Mouse (Mus musculus) small intestine, adult 2 months (tissue): ENCODE measurements at regions not wholly inside any gene's neighbourhood (a gene's known extent, or its start where the extent isn't known, plus 50 kb on each side); places are given as distances from the start of the nearest gene placed in this dataset.

Experiments
- H3K27ac ChIP-seq: fragments of 200-500 bp; 2 replicates; pipeline ENCODE4 v1.5.1; 2012; ENCODE audit warnings: low read depth, low read length, control low read depth, inconsistent platforms; ENCODE audit not compliant: insufficient read depth
- H3K27me3 ChIP-seq: fragments of 200-500 bp; 2 replicates; pipeline ENCODE4 v1.6.1; 2012; ENCODE audit warnings: mild to moderate bottlenecking, moderate library complexity, low read length, inconsistent platforms; ENCODE audit not compliant: control insufficient read depth, insufficient read depth
- H3K36me3 ChIP-seq: fragments of 200-500 bp; 2 replicates; pipeline ENCODE4 v1.6.1; 2012; ENCODE audit warnings: mild to moderate bottlenecking, low read length, control low read depth, inconsistent platforms; ENCODE audit not compliant: control insufficient read depth, insufficient read depth
- H3K4me1 ChIP-seq: fragments of 200-500 bp; 2 replicates; pipeline ENCODE4 v1.6.1; 2012; ENCODE audit warnings: low read length, inconsistent platforms, mixed read lengths; ENCODE audit not compliant: control insufficient read depth, insufficient read depth, insufficient read length
- H3K4me3 ChIP-seq: fragments of 200-500 bp; 2 replicates; pipeline ENCODE4 v1.5.1; 2012; ENCODE audit warnings: low read depth, mild to moderate bottlenecking, control low read depth, inconsistent platforms, low read length, moderate library complexity
- CTCF ChIP-seq: fragments of 200-500 bp; IDR thresholded peaks from 2 replicates; pipeline ENCODE4 v1.5.1; 2012; ENCODE audit warnings: low read depth, mild to moderate bottlenecking, control low read depth, inconsistent platforms, low read length, moderate library complexity, mixed read lengths; ENCODE audit not compliant: insufficient replicate concordance, insufficient read length; ENCODE audit errors: extremely low read depth
- POLR2A ChIP-seq: fragments of 200-500 bp; IDR thresholded peaks from 2 replicates; pipeline ENCODE4 v1.6.1; 2012; ENCODE audit warnings: low read depth, mild to moderate bottlenecking, control low read depth, inconsistent platforms, low read length, moderate library complexity
- WGBS: fragments of 180-500 bp; shearing (Covaris S2); methylation state at CpG from one replicate; pipeline ENCODE4 v1.1.7; 2018; 5-methylcytosine and 5-hydroxymethylcytosine counted together

- H3K4me1 ChIP-seq, result no peaks in the 10 kb centered on the region
- H3K27me3 ChIP-seq, result no peaks in the 10 kb centered on the region
- TF ChIP-seq CTCF (no peak), POLR2A (no peak)
- H3K4me3 ChIP-seq, result no peak overlapping the region
- no peak overlapping the region for H3K27ac ChIP-seq
- H3K36me3 ChIP-seq, result no peaks in the 10 kb centered on the region
- 35% methylated on average over 4 of the region's 4 CpGs for WGBS
Measured at GRCm38 (mm10) chr8:87182888-87183287, 289.5 kb downstream of the Cbln1 start.

- Histone ChIP-seq H3K4me1 (no peaks in the 10 kb centered on the region), H3K36me3 (no peaks in the 10 kb centered on the region), H3K4me3 (no peak overlapping the region), H3K27me3 (no peaks in the 10 kb centered on the region), H3K27ac (no peak overlapping the region)
- 69% methylated on average over 4 of the region's 4 CpGs for WGBS
- TF ChIP-seq CTCF, result no peak
- no peak for TF ChIP-seq POLR2A
Measured at GRCm38 (mm10) chr8:87178561-87178960, 293.5 kb upstream of the N4bp1 start.

DNA sequence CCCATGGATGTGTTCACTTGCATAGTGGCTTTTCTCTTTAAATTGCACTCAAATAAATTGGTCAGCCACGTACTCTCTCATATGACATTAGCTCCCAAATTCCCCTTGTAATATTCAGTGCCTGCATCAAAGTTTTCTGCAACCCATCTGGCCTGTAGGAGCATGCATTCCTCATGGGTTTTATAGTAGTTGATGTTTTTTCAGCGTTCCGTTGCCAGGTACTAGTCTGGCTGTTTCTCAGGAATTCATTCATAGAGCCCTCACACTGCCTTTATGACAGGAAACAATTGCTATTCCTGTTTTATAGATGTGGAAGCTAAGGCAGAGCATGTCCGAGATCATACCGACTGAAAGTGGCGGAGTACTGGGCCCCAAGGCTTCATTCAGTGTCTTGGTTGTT is 292.6 kb upstream of the N4bp1 start:
- H3K36me3 ChIP-seq, result no peaks in the 10 kb centered on the region
- H3K4me3 ChIP-seq, result no peak overlapping the region
- TF ChIP-seq POLR2A (no peak), CTCF (no peak)
- no peak overlapping the region for H3K27ac ChIP-seq
- H3K4me1 ChIP-seq, result no peaks in the 10 kb centered on the region
- H3K27me3 ChIP-seq, result no peaks in the 10 kb centered on the region
- 81% methylated on average over 6 of the region's 6 CpGs for WGBS

GRCm38 (mm10) chr8:87175097-87175496 is 290.0 kb upstream of the N4bp1 start:
- H3K4me3 ChIP-seq, result no peak overlapping the region
- H3K27me3 ChIP-seq, result no peaks in the 10 kb centered on the region
- no peaks in the 10 kb centered on the region for H3K4me1 ChIP-seq
- no peak overlapping the region for H3K27ac ChIP-seq
- TF ChIP-seq CTCF (no peak), POLR2A (no peak)
- no peaks in the 10 kb centered on the region for H3K36me3 ChIP-seq

DNA sequence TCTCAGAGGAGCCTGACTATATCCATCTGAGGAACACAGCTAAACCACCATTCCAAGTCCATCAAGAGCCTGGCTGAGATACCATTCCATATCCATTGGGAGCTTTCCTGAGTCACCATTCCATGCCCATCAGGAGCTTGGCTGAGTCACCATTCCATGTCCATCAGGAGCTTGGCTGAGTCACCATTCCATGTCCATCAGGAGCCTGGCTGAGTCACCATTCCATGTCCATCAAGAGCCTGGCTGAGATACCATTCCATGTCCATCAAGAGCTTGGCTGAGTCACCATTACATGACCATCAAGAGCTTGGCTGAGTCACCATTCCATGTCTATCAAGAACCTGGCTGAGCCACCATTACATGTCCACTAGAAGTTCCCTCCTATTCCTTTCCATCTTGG is 288.7 kb upstream of the N4bp1 start:
- no peaks in the 10 kb centered on the region for H3K4me1 ChIP-seq
- H3K27ac ChIP-seq, result no peak overlapping the region
- TF ChIP-seq CTCF, result no peak
- TF ChIP-seq POLR2A, result no peak
- no peak overlapping the region for H3K4me3 ChIP-seq
- H3K36me3 ChIP-seq, result no peaks in the 10 kb centered on the region
- H3K27me3 ChIP-seq, result no peaks in the 10 kb centered on the region

DNA sequence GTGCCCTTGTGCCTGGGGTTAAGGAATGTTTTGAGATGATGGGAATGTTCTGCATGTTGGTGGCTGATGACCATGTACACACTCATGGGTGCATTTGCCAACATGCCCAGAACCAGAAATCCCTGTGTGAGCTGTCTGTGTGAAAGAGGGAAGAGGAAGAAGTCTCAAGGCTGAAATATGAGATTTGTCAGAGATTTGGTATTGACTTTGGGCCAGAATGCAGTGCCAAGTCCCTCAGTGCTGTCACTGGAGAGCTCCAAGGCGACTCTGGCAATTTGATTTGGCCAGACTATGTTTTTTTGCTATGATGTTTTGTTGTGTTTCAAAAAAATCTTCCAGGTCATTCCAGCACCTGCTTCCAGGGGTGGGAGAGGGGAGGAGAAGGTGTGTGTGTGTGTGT is 281.7 kb upstream of the N4bp1 start:
- Histone ChIP-seq H3K27me3 (no peaks in the 10 kb centered on the region), H3K36me3 (no peaks in the 10 kb centered on the region), H3K4me3 (no peak overlapping the region), H3K4me1 (no peaks in the 10 kb centered on the region), H3K27ac (no peak overlapping the region)
- no peak for TF ChIP-seq CTCF
- TF ChIP-seq POLR2A, result no peak
- WGBS, result 58% methylated on average over 1 of the region's 1 CpGs

DNA sequence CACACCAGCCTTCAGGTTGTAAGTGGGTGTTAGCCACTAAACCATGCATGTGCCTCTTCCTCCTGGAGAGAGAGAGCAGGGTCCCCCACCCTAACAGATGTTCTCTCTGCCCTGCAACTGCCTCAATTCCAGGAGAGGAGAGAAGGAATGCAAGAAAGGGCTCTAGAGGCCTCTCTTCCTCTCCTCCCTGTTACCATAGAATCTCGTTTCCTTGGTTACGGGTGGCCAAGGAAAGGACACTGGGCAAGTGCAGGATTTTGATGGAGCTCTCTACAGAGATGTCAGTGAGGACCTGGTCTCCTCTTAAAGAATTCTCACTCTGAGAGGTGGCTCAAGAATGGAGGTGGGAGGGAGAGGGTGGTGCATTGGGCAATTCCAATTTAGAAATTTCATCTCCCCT is 275.4 kb upstream of the N4bp1 start:
- WGBS, result 71% methylated on average over 2 of the region's 2 CpGs
- Histone ChIP-seq H3K4me3 (no peak overlapping the region), H3K4me1 (no peaks in the 10 kb centered on the region), H3K36me3 (no peaks in the 10 kb centered on the region), H3K27me3 (no peaks in the 10 kb centered on the region), H3K27ac (no peak overlapping the region)
- no peak for TF ChIP-seq POLR2A
- no peak for TF ChIP-seq CTCF

GRCm38 (mm10) chr8:87158322-87158721 is 273.3 kb upstream of the N4bp1 start:
- TF ChIP-seq CTCF, result no peak
- no peak for TF ChIP-seq POLR2A
- H3K27me3 ChIP-seq, result no peaks in the 10 kb centered on the region
- 47% methylated on average over 8 of the region's 8 CpGs for WGBS

More at GRCm38 (mm10) chr8:87158322-87158721, 273.3 kb upstream of the N4bp1 start:
- H3K4me3 ChIP-seq, result no peak overlapping the region
- H3K4me1 ChIP-seq, result no peaks in the 10 kb centered on the region
- H3K27ac ChIP-seq, result no peak overlapping the region
- H3K36me3 ChIP-seq, result no peaks in the 10 kb centered on the region
